Mouse (Mus musculus): ENCODE data around the gene Strn3. TPM values are rescaled to one million over a fixed set of nuclear protein-coding genes. Genes with fewer than 3 reads are reported as not detected.

Gene Strn3
- polyA plus RNA-seq (2016; fragmentation: Nextera tagmentation; extraction: Ambion mirVana) = 57.3 and 63.5 TPM in 2 replicates

DNA sequence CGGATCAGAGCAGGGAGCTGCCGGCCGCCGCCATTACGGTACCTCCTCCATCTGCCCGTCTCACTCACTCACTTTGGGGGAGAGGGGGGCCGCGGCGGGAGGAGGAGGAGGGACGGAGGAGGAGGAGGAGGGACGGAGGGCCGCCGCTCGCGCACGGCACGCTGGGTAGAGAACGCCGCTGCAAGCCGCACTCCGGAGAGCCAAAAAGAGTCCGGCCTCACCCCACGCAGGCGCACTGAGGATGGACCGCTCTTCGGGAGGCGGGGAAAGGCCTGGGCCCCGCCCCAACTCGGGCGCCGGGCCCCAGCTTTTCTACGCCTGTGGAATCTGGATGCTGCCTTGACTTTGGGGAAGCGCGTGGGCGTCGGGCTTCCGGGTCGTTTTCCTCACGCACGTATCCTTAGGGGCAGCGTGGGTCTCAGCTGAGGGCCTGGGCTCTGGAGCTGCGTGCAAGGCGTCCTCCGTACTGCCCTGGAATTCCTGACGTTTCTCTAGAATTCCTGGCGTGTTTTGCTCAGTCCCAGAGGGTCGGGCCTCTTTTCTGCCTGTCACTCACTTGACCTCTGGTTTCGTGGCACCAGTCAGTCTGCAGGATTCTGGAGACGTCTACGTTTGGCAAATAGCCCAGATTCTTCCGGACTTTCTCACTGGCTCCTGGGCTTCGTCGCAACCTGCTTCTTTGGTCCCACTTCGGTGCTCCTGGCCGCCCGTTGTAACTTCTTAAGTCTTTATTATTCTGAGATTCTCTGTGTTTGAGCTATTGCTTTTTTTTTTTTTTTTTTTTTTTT is at the start of gene Strn3:
Gene Strn3 (minus strand): TSS at position 53 of the 788 bp plus-strand sequence.
- H3K9me3 ChIP-seq = no peaks in the 10 kb centered on the region
- H3K27me3 ChIP-seq = no peaks in the 10 kb centered on the region
- H3K4me1 ChIP-seq = peaks cover 11% of the 10 kb centered on the region
- H3K9ac ChIP-seq = peak within 1 kb of the TSS; percentile 99
- peak within 1 kb of the TSS; percentile 100 for H3K27ac ChIP-seq
- H3K4me3 ChIP-seq (replicated peaks) = peak within 1 kb of the TSS; percentile 79
- H3K4me2 ChIP-seq = peak within 1 kb of the TSS; percentile 75
- under 1% methylated on average over 47 of the region's 56 CpGs for WGBS
- no peaks in the 10 kb centered on the region for H3K36me3 ChIP-seq (replicated peaks)
- ATAC-seq (ENCODE audit: low FRiP score) = peak; percentile 96

DNA sequence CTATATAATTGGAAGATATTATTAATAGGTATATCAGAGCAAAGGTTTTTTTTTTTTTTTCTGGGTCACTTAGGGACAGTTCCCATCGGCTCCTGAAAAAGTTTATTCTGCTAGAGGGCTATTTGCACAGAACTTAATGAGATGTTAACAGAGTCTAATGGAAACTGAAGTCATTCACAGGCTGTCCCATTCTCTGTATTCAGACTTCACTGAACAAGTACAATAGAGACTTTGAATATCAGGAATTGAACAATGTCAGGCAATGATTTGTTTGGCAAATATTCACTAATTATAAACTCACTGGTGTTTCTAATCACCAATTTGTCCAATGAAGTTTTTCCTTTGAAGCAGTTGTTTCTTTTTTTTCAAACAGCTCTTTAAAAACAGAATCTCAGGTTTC is 45.1 kb upstream of the Strn3 start:
- Histone ChIP-seq H3K4me1 (peaks cover 4% of the 10 kb centered on the region; the same call in 1 of the 2 replicates), H3K36me3 (replicated peaks) (peaks cover 3% of the 10 kb centered on the region; the same call in 1 of the 2 replicates), H3K4me2 (no peak overlapping the region), H3K9me3 (no peaks in the 10 kb centered on the region), H3K27me3 (peaks cover 30% of the 10 kb centered on the region), H3K27ac (no peak overlapping the region), H3K9ac (no peak overlapping the region), H3K4me3 (replicated peaks) (no peak overlapping the region)
- WGBS = 5% methylated on average over 1 of the region's 1 CpGs
- ATAC-seq (ENCODE audit: low FRiP score) = peak; percentile 69; the same call in 1 of the 2 replicates

DNA sequence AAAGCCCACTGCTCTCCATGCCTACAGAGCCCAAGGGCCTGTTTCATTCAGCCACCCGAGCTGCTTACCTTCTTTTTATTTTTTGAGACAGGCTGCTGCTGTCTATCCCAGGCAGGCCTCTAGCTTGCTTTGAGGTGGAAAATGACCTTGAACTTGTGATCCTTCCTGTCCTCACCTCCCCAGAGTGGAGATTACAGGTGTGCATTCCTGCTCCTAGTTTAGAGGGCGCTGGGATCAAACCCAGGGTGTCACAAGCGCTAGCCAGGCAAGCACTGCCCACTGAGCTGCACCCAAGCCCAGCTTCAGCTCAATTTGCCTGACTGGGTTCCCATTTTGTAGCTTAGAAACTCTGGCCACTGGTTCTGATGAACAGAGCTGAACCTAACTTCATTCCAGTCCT is 44.7 kb upstream of the Strn3 start:
- peak; percentile 30; the same call in 1 of the 2 replicates for ATAC-seq (ENCODE audit: low FRiP score)
- H3K4me1 ChIP-seq = peaks cover 4% of the 10 kb centered on the region; the same call in 1 of the 2 replicates
- WGBS = 47% methylated on average over 3 of the region's 3 CpGs
- H3K27me3 ChIP-seq = peaks cover 30% of the 10 kb centered on the region
- no peak overlapping the region for H3K27ac ChIP-seq
- H3K4me2 ChIP-seq = no peak overlapping the region
- no peak overlapping the region for H3K9ac ChIP-seq
- no peaks in the 10 kb centered on the region for H3K9me3 ChIP-seq
- H3K36me3 ChIP-seq (replicated peaks) = no peaks in the 10 kb centered on the region; the same call in 1 of the 2 replicates
- no peak overlapping the region for H3K4me3 ChIP-seq (replicated peaks)

DNA sequence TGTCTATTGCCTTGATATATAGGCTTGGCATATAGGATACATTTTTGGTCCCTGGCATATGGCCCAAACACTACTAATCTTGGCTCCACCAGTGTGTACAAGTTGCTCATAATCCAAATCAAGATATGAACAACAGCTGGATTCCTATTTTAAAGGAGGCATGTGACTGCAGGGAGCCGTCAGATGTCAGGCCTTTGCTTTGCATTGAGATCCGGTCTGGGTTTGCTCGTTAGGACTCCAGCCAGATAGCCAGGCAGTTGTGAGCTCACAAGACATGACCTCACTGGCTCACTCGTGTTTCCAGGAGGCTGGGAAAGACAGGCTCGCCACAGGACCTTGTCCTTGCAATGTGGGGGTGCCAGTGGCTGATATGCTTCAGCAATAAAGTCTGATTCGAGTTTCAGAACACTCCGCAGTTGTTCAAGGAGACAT is 44.2 kb upstream of the Strn3 start:
- no peak for ATAC-seq (ENCODE audit: low FRiP score)
- no peak overlapping the region for H3K4me2 ChIP-seq

DNA sequence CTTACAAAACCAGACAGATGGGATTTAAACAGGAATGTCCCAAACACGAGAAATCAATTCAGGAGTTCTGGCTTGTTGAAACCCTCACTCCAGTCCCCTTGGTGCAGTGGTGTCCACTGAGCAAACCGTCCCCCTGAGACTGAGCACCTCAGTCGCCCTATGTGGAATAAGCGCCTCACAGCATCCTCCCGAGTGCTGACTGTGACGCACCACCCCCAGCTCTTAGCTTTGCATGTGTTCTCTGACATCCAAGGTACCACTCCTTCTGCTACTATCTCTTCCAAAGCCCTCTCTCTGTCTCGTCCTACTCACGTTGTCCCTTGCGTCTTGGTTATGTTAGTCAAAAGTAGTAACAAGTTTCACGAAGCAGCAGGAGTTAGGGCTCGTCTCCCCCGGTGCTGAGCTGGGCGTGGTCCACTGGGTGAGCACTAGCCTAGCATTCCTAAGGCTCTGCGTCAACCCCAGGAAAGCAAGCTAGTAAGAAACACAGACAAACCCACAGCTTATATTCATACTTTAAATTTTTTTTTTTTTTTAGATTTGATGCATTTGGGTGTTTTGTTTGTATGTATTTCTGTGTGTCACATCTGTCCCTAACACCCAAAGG is 43.0 kb upstream of the Strn3 start:
- WGBS = 86% methylated on average over 14 of the region's 14 CpGs
- Histone ChIP-seq H3K27ac (no peak overlapping the region), H3K4me3 (replicated peaks) (no peak overlapping the region), H3K9me3 (no peaks in the 10 kb centered on the region), H3K36me3 (replicated peaks) (no peaks in the 10 kb centered on the region; the same call in 1 of the 2 replicates), H3K9ac (no peak overlapping the region), H3K27me3 (peaks cover 28% of the 10 kb centered on the region), H3K4me1 (peaks cover 4% of the 10 kb centered on the region; the same call in 1 of the 2 replicates), H3K4me2 (no peak overlapping the region)
- no peak for ATAC-seq (ENCODE audit: low FRiP score)

More for the DNA sequence above, 44.2 kb upstream of the Strn3 start:
- Histone ChIP-seq H3K9me3 (no peaks in the 10 kb centered on the region), H3K36me3 (replicated peaks) (no peaks in the 10 kb centered on the region; the same call in 1 of the 2 replicates), H3K4me3 (replicated peaks) (no peak overlapping the region), H3K27ac (no peak overlapping the region), H3K9ac (no peak overlapping the region), H3K4me1 (peaks cover 4% of the 10 kb centered on the region; the same call in 1 of the 2 replicates), H3K27me3 (peaks cover 30% of the 10 kb centered on the region)
- WGBS = 51% methylated on average over 7 of the region's 7 CpGs

DNA sequence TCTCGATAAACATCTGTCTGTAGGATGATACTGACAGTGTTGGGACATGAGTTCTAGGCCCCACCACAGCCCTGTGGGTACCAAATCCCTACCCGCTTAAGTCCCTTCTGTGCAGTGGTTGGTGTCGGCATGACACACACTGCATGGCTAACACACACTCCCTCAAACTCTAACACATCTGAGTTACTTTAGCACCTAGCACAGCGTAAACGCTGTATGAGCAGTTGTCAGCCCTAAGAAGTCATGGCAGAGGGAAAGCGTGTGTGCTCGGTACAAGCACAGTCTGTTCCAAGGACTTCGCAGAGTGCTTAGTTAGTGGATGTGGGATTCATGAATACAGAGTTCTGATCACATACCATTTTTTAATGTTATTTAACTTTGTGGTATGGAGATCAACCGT is 38.1 kb upstream of the Strn3 start:
- peaks cover 10% of the 10 kb centered on the region for H3K27me3 ChIP-seq
- no peaks in the 10 kb centered on the region for H3K4me1 ChIP-seq
- H3K9ac ChIP-seq = no peak overlapping the region
- ATAC-seq (ENCODE audit: low FRiP score) = no peak
- H3K4me3 ChIP-seq (replicated peaks) = no peak overlapping the region
- H3K9me3 ChIP-seq = no peaks in the 10 kb centered on the region
- no peak overlapping the region for H3K27ac ChIP-seq
- 94% methylated on average over 9 of the region's 9 CpGs for WGBS
- H3K36me3 ChIP-seq (replicated peaks) = peaks cover 2% of the 10 kb centered on the region; the same call in 1 of the 2 replicates
- H3K4me2 ChIP-seq = no peak overlapping the region

DNA sequence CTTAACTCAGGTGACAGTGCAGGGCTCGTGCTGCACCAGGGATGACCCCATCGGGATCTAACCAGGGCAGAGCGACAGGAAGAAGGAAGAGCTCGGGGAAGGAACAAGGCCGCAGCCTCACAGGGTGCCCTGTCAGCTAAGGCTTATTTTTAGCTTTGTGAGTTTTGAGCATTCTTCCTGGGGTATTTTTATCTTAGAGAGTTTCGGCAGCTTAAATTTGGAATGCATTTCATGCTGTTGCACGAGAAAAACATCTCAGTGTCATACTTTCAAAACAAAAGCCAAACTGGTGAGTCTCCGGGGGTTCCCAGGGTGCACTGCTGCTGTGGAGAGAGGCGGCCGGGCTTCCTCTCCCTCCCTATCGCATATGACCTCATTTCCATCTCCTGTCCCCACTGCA is 37.4 kb upstream of the Strn3 start:
- no peaks in the 10 kb centered on the region for H3K9me3 ChIP-seq
- no peak for ATAC-seq (ENCODE audit: low FRiP score)
- H3K36me3 ChIP-seq (replicated peaks) = peaks cover 2% of the 10 kb centered on the region; the same call in 1 of the 2 replicates
- H3K4me2 ChIP-seq = no peak overlapping the region
- H3K9ac ChIP-seq = no peak overlapping the region
- H3K27me3 ChIP-seq = peaks cover 3% of the 10 kb centered on the region
- no peak overlapping the region for H3K4me3 ChIP-seq (replicated peaks)
- H3K4me1 ChIP-seq = no peaks in the 10 kb centered on the region
- no peak overlapping the region for H3K27ac ChIP-seq
- 87% methylated on average over 11 of the region's 11 CpGs for WGBS

DNA sequence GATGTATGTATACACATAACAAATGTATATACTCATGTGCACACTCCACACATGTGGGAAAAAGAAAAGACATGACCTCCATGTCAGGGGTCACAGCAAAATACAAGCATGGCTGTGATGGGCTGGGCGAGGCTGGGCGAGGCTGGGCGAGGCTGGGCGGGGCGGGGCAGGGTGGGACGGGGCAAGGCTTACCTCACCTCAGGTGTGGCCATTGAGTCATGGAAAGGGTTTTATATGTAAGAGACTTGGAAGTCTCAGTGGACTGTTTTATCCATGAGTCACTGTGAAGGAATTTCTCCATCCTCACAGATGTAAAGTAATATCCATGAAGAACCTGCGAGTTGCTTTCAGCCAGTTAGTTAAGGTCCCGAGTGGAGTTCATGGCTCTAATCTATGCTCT is 30.1 kb upstream of the Strn3 start:
- WGBS = 90% methylated on average over 8 of the region's 8 CpGs

DNA sequence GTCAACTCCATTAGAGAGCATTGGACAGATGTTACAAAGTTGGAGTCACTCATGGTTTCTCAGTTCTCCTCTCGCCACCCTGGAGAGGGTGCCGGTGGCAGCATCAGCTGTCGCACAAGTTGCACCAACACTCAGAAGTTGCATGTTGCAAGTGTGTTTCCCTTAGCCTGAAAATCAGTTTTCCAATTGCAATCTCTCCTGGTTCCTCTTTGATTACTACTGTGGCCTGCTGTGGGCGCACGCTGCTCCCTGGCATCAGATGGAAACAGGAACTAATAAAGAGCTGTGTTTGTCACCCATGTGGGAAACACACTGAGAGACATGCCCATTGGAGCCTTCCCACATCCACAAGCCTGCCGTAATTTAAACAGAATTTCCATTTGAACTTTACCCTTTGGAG is 26.9 kb upstream of the Strn3 start:
- Histone ChIP-seq H3K9ac (no peak overlapping the region), H3K27ac (no peak overlapping the region), H3K36me3 (replicated peaks) (peaks cover 9% of the 10 kb centered on the region; the same call in 1 of the 2 replicates), H3K4me3 (replicated peaks) (no peak overlapping the region), H3K4me1 (no peaks in the 10 kb centered on the region), H3K4me2 (no peak overlapping the region), H3K9me3 (no peaks in the 10 kb centered on the region), H3K27me3 (no peaks in the 10 kb centered on the region)
- WGBS = 94% methylated on average over 6 of the region's 6 CpGs
- ATAC-seq (ENCODE audit: low FRiP score) = no peak

More for the DNA sequence above, 30.1 kb upstream of the Strn3 start:
- H3K4me3 ChIP-seq (replicated peaks) = no peak overlapping the region
- H3K9me3 ChIP-seq = no peaks in the 10 kb centered on the region
- no peaks in the 10 kb centered on the region for H3K27me3 ChIP-seq
- ATAC-seq (ENCODE audit: low FRiP score) = no peak
- H3K4me2 ChIP-seq = no peak overlapping the region
- H3K9ac ChIP-seq = no peak overlapping the region
- H3K27ac ChIP-seq = no peak overlapping the region
- H3K4me1 ChIP-seq = no peaks in the 10 kb centered on the region
- peaks cover 9% of the 10 kb centered on the region; the same call in 1 of the 2 replicates for H3K36me3 ChIP-seq (replicated peaks)

DNA sequence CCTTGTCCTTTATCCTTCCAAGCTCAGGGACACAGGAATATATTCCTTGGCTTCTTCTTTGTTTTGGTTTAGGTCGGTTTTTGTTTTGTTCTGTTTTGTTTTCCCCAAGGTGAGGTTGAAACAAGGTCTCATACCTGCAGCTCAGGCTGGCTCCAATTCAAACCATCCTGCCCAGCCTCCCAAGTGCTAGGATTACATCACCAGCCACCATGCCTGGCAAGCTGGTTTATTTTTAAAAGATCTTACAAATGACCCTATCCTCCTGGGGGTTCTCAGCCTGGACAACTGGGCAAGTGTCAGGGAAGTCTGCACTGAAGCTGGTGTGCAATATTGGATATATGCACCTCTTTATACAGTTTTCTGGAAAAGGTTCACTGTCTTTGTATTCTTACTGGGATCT is 21.0 kb upstream of the Strn3 start:
- ATAC-seq (ENCODE audit: low FRiP score) = no peak
- Histone ChIP-seq H3K27ac (no peak overlapping the region), H3K9ac (no peak overlapping the region), H3K4me3 (replicated peaks) (no peak overlapping the region), H3K36me3 (replicated peaks) (no peaks in the 10 kb centered on the region), H3K4me2 (no peak overlapping the region), H3K9me3 (no peaks in the 10 kb centered on the region), H3K27me3 (no peaks in the 10 kb centered on the region), H3K4me1 (no peaks in the 10 kb centered on the region)
- 71% methylated on average over 1 of the region's 1 CpGs for WGBS

DNA sequence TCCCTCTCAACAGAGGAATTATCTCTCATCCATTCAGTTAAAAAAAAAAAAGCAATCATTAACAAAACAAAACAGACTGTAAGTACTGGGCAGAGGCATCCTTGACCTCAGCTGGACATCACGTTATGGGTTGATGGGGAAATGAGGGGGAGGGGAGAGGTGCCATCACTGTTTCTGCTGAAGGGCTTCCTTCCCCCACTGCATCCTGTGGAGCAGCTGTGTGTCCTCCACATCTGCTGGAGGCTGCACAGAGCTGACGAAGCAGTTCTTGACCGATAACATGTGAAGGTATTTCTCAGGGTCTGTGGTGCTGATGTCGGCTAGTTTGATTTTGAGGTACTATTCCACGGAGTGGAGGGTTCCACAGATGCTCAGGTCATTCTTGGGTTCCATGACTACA is 18.5 kb upstream of the Strn3 start:
- H3K4me3 ChIP-seq (replicated peaks) = no peak overlapping the region
- 79% methylated on average over 5 of the region's 5 CpGs for WGBS
- H3K9me3 ChIP-seq = no peaks in the 10 kb centered on the region
- H3K4me2 ChIP-seq = no peak overlapping the region
- H3K4me1 ChIP-seq = no peaks in the 10 kb centered on the region
- ATAC-seq (ENCODE audit: low FRiP score) = no peak
- no peak overlapping the region for H3K27ac ChIP-seq
- H3K9ac ChIP-seq = no peak overlapping the region
- H3K36me3 ChIP-seq (replicated peaks) = no peaks in the 10 kb centered on the region
- H3K27me3 ChIP-seq = no peaks in the 10 kb centered on the region

DNA sequence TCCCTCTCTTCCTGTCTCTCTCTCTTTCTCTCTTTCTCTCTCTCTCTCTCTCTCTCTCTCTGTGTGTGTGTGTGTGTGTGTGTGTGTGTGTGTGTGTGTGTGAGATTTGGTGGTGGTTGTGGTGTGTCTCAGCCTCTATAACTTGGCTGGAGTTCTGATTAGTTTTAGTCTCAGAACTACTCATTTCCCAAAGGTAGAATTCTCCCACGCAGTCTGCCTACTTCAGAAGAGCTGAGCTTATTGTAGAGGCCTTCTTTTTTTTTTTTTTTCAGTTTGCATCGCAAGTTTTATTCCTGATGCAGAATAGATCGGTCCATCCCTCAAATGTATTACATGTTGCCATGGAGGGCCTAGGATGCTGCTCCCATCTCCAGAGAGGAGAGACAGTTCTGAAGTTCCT is 18.0 kb upstream of the Strn3 start:
- Histone ChIP-seq H3K4me2 (no peak overlapping the region), H3K36me3 (replicated peaks) (no peaks in the 10 kb centered on the region), H3K9ac (no peak overlapping the region), H3K9me3 (no peaks in the 10 kb centered on the region), H3K4me3 (replicated peaks) (no peak overlapping the region), H3K27ac (no peak overlapping the region), H3K27me3 (no peaks in the 10 kb centered on the region), H3K4me1 (no peaks in the 10 kb centered on the region)
- 81% methylated on average over 3 of the region's 3 CpGs for WGBS
- no peak for ATAC-seq (ENCODE audit: low FRiP score)
